Mouse (Mus musculus) right cerebral cortex, adult 18-20 months (tissue): ENCODE results near the gene Gm20388.

Source experiments
- DNase-seq: peaks from one replicate; pipeline ENCODE4 v3.0.0; 2022; ENCODE audit warnings: mixed read lengths

Gm20388 gene

GRCm38 (mm10) chr8:120502428-120502827, 591.8 kb downstream of the Gm20388 start:
- DNase-seq, result no peak

- DNase-seq, result peak; percentile 57
These were observed 593.8 kb downstream of the Gm20388 start for GRCm38 (mm10) chr8:120504251-120505081.

GRCm38 (mm10) chr8:120505082-120505511, 594.5 kb downstream of the Gm20388 start:
- DNase-seq, result no peak

DNA sequence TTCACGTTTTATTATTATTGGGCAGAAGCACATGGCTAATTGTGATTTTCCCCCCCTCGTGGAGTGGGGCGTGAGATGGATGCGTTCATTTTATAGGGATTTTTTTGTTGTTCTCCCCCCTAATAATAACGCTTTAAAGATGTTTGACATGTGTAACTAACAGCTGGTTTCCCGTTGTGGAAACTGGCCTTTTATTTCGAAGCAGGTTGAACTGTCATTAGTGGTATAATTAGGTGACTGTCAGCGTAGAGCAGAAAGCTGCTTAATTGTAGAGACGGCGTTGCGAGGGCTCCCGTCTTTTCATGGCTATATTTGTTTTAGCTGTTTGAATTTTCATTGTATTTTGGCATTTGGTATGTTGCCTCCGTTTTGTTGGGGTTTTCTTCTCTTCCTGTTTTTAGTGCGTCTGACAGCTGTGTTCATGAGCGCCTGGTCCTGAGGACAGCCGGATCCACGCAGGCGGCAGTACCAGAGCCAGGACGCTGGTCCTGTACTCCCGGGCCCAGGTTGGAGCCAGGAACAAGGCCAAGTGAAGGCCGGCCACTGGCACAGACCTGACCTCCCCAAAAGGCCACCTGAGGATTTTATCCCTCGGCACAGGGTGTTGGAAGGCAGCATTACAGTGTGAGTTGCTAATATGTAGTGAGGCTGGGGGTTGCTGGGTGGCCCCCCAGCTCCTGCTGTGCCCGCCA, 595.1 kb downstream of the Gm20388 start:
- DNase-seq, result no peak

GRCm38 (mm10) chr8:120506562-120506961, 595.9 kb downstream of the Gm20388 start:
- DNase-seq, result no peak

DNA sequence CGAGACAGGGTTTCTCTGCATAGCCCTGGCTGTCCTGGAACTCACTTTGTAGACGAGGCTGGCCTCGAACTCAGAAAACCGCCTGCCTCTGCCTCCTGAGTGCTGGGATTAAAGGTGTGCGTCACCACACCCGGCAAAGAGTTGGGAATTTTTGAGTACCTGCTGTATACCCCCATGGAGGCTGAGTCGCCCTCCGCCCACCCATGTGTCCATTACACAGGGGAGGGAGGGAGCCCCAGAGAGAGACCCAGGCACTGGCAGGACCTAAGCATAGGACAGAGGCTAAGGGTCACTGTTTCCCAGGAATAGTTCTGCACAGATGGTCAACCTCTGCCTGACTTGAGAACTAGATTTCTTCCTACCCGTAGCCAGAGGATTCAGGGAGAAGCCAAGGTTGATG, 596.6 kb downstream of the Gm20388 start:
- no peak for DNase-seq

GRCm38 (mm10) chr8:120509136-120510034, 598.7 kb downstream of the Gm20388 start:
- DNase-seq, result no peak

- DNase-seq, result no peak
These were observed 599.4 kb downstream of the Gm20388 start for GRCm38 (mm10) chr8:120510035-120510416.

DNA sequence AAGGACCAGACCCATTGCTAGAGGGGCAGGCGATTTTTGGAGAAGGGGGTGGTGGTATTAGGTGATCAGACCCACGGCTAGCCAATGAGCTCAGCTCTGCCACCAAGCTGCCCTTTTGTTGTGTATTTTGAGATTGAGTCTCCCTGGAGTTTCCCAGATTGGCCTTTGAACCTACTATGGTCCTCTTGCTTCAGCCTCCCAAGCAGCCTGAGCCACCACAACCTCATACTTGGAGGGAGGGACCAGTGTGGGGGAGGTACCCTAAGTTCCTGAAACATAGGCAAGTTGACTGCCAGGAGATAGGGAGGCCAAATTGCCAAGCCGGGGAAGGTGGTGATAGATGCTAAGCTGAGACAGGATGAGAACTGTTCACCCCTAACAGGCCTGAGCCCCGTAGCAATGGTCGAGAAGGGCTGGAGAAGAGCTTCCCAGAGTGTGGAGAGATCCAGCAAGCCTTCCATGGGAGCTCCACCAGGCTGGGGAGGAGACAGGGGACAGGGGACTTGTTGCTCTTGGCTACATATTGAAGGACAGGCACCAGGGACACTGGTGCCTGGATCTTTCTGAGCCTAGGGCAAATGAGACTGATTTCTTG, 600.3 kb downstream of the Gm20388 start:
- no peak for DNase-seq

- no peak for DNase-seq
These were observed 601.1 kb downstream of the Gm20388 start for GRCm38 (mm10) chr8:120511737-120512136.

DNA sequence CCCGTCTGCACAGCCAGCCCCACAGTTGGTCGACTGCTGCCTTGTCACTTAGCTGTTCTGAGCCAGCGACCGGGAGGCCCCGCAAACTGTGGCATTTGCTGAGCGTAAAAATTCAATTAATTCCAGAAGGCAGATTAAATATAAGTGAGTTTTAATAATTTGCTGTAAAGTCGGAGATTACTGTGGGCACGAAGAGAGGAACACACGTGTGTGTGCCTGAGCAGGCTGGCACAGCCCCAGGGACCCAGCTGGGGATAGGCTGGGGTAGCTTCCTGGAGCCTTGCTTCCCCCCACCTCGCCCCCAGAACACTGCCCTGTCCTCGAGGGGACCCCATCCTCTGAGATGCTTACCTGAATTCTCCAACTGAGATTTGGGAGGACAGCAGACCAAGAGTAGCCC, 601.7 kb downstream of the Gm20388 start:
- DNase-seq, result no peak

DNA sequence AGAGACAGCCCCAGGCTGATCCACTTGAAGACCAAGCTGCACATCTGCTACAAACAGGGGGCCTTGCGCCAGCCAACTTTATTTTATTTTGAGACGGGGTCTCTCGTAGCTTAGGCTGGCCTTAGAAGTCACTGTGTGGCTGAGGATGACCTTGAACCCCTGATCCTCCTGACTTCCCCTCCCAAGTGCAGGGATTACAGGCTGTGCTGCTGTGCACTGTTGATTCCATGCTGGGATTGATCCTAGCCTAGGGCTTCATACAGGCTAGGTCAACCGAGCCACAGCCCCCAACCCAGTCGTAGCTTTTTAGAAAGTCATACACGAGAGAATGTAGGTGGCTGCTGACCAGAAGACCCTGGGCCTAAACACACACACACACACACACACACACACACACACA, 602.5 kb downstream of the Gm20388 start:
- DNase-seq, result no peak

GRCm38 (mm10) chr8:120513638-120514461, 603.2 kb downstream of the Gm20388 start:
- DNase-seq, result no peak

DNA sequence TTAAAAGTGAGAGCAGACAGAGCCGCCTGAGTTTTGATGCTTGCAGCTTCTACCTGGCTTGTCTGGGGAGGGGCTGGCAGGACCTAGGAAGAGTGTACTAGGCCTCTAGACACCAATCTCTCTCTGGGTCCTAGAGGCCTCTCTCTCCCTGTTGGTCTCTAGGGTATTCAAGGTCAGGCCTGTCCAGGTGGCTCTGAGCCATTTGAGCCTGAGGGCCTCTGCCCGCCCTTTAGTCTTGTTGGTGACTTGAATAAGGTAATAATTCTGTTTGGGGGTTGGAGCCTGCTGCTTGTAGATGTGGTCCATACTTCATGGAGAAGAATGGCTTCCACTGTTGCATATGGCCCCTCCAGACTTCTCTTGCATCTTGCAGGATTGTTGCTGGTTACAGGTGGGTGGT, 604.6 kb downstream of the Gm20388 start:
- DNase-seq, result no peak

GRCm38 (mm10) chr8:120515650-120516049, 605.0 kb downstream of the Gm20388 start:
- no peak for DNase-seq

DNA sequence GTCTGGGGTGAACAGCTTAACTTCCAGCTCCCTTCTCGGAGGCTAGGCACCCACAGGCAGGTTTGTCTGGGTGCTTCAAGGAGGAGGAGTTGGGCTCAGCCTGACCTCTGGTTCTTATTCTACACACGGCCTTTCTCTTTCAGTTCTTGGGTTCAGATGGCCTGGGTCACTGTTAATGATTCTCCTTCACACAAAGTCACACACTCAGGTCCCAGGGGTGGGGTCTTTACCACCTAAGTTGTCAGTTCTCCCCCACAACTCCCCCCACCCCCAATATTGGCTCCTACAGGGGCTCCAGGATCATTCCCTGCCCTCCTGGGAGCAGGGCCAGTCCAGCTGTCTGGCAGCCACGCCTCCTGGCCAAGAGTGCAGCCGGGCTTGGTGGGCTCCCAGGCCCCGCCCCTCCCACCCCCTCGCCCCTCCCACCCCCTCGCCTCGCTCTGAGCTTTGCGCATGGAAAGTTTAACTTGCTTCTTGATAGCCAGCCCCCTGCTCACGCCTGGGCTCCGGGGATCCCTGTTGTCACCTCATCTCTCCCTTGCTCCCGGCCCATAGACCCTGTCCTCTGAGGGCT, 605.6 kb downstream of the Gm20388 start:
- no peak for DNase-seq

- DNase-seq, result no peak
These were observed 607.2 kb downstream of the Gm20388 start for GRCm38 (mm10) chr8:120517666-120518410.

DNA sequence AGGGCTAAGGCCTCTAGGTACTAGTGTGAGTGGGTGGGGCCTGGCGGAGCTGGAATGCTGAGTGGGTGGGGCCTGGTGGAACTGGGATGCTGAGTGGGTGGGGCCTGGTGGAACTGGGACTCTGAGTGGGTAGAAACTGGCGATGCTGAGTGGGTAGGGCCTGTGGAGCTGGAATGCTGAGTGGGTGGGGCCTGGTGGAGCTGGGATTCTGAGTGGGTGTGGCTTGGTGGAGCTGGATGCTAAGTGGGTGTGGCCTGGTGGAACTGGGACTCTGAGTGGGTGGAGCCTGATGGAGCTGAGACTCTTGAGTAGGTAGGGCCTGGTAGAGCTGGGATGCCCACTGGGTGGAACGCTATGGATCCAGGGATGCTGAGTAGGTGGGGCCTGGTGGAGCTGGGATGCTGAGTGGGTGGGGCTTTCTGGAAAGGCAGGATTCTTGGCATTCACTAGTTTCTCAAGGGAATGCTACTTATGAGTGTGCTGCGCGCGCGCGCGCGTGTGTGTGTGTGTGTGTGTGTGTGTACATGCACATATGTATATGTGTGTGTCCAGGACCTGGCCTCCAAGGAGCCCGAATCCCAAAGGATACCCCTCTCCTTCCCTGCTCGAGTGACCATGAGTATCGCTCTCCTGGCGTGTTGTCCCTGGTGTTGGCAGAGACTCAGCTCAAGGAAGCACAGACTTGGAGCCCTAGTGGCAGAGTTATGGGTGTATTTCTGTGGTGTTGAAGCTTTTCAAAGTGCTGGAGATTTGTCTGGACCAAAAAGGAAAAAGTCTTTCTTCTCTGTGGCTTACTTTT, 608.3 kb downstream of the Gm20388 start:
- DNase-seq, result peak; percentile 71

- DNase-seq, result no peak
These were observed 609.6 kb downstream of the Gm20388 start for GRCm38 (mm10) chr8:120520287-120520686.
